Mouse (Mus musculus): Measurements from ENCODE around the gene Card6.
A peak's percentile ranks its signal among the peaks of the same experiment; 100 is the strongest.

Card6 gene

DNA sequence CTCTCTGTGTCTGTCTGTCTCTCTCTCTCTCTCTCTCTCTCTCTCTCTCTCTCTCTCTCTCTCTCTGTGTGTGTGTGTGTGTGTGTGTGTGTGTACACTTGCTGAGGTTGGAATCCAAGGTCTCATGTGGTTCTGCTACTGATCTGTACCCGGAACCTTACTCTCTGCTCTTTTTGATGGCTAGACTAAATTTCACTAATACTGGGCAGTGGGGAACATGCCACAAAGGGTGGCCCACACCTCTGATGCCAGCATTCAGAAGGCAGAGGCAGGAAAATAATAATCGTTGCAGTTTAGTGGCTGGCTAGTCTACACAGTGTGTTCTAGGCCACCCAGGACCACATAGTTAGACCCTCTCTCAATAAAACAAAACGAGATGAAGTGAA lies 309 bp upstream of the Card6 start:
- Histone ChIP-seq H3K4me1 (replicated peaks; ENCODE audit: low read depth, low read length) (peaks cover 12% of the 10 kb centered on the region; the same call in 1 of the 2 replicates), H3K9me3 (ENCODE audit: low read length) (no peaks in the 10 kb centered on the region), H3K4me3 (replicated peaks; ENCODE audit: low read length) (no peak overlapping the region), H3K27me3 (ENCODE audit: insufficient read depth, low read length) (no peaks in the 10 kb centered on the region), H3K36me3 (ENCODE audit: insufficient read depth, low read length) (no peaks in the 10 kb centered on the region)
- no peak for TF ChIP-seq NANOG (IDR thresholded peaks at IDR 0.05; ENCODE audit: borderline replicate concordance, low read length)
- no peak for TF ChIP-seq CTCF (conservative IDR thresholded peaks at IDR 0.05; ENCODE audit: low read length)
- no peak for TF ChIP-seq POU5F1 (IDR thresholded peaks at IDR 0.05; ENCODE audit: borderline replicate concordance, low read length)

DNA sequence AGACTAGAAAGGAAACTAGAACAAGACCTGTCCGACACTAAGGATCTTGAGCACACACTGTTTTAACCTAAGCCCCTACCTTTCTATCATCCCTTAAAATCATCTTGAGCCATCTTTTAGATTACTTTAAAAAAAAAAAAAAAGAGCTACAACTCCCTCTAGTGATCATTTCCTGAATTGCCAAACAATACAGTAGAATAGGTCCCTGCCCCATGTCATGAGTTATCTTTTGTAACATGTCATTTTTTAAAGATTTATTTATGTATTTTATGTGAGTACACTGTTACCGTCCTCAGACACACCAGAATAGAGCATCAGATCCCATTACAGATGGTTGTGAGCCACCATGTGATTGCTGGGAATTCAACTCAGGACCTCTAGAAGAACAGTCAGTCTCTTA lies 2.0 kb downstream of the Card6 start:
- H3K36me3 ChIP-seq (ENCODE audit: insufficient read depth, low read length): no peaks in the 10 kb centered on the region
- H3K9me3 ChIP-seq (ENCODE audit: low read length): no peaks in the 10 kb centered on the region
- TF ChIP-seq CTCF (conservative IDR thresholded peaks at IDR 0.05; ENCODE audit: low read length) (peak; percentile 59), NANOG (IDR thresholded peaks at IDR 0.05; ENCODE audit: borderline replicate concordance, low read length) (no peak), POU5F1 (IDR thresholded peaks at IDR 0.05; ENCODE audit: borderline replicate concordance, low read length) (no peak)
- no peaks in the 10 kb centered on the region for H3K27me3 ChIP-seq (ENCODE audit: insufficient read depth, low read length)
- no peak overlapping the region for H3K4me3 ChIP-seq (replicated peaks; ENCODE audit: low read length)
- H3K4me1 ChIP-seq (replicated peaks; ENCODE audit: low read depth, low read length): peaks cover 9% of the 10 kb centered on the region; the same call in 1 of the 2 replicates

DNA sequence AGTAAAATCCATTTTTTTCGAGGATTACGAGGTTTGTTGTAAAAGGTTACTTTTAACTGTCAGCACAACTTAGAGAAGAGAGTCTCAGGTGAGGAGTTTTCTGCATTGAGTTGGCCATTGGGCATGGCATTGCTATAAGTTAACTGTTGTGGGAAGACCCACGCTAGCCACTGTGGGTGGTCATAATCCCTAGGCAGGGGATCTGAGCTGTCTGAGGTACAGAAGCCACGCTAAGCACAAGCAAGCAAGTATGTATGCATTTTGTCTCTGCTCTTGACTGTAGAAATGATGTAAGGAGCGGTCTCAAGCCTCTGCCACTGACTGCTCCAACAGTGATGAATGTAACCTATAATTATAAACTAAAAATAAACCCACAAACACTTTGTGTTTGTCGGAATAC lies 2.4 kb downstream of the Card6 start:
- H3K9me3 ChIP-seq (ENCODE audit: low read length): no peaks in the 10 kb centered on the region
- TF ChIP-seq POU5F1 (IDR thresholded peaks at IDR 0.05; ENCODE audit: borderline replicate concordance, low read length): no peak
- TF ChIP-seq NANOG (IDR thresholded peaks at IDR 0.05; ENCODE audit: borderline replicate concordance, low read length): no peak
- no peak for TF ChIP-seq CTCF (conservative IDR thresholded peaks at IDR 0.05; ENCODE audit: low read length)
- peaks cover 9% of the 10 kb centered on the region; the same call in 1 of the 2 replicates for H3K4me1 ChIP-seq (replicated peaks; ENCODE audit: low read depth, low read length)
- H3K36me3 ChIP-seq (ENCODE audit: insufficient read depth, low read length): no peaks in the 10 kb centered on the region
- no peaks in the 10 kb centered on the region for H3K27me3 ChIP-seq (ENCODE audit: insufficient read depth, low read length)
- no peak overlapping the region for H3K4me3 ChIP-seq (replicated peaks; ENCODE audit: low read length)

DNA sequence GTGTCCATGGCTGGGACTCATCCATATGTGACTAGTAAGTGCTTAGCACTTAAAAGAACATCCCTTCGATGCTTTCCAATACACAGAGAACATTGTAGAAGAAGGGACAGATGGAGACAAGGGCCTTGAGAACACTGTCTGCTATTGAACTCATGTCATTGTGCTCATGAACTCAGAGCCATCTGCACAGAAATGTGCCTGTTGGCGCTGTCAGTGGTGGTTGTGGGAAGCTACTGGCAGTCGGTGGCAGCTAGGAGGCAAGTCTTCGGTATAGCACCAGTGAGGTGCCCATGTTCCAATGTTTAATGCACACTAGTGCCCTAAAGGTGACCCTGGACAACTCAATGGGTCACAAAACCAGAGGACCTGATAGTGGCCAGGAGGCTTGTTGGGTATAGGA lies 6.0 kb downstream of the Card6 start:
- Histone ChIP-seq H3K4me1 (replicated peaks; ENCODE audit: low read depth, low read length) (no peaks in the 10 kb centered on the region), H3K4me3 (replicated peaks; ENCODE audit: low read length) (no peak overlapping the region), H3K27me3 (ENCODE audit: insufficient read depth, low read length) (peaks cover 16% of the 10 kb centered on the region), H3K9me3 (ENCODE audit: low read length) (no peaks in the 10 kb centered on the region), H3K36me3 (ENCODE audit: insufficient read depth, low read length) (no peaks in the 10 kb centered on the region)
- TF ChIP-seq CTCF (conservative IDR thresholded peaks at IDR 0.05; ENCODE audit: low read length) (no peak), NANOG (IDR thresholded peaks at IDR 0.05; ENCODE audit: borderline replicate concordance, low read length) (no peak), POU5F1 (IDR thresholded peaks at IDR 0.05; ENCODE audit: borderline replicate concordance, low read length) (no peak)

DNA sequence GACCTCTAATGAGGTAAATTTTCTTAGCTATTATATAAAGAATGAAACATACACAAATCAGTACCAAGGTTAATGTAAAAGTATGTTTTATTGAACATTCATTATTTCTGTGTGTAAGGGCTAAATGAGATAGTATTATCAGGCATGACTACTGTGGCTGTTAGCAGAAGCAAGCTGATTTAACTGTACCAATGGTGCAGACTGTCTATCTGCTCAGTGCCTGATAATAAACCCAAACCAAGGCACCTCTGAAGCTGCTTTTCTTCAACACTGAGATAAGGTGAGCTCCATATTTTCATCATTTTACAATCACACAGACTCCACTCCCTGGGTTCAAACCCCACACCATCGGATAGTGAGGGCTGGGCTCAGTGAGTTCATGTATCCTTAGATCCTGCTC lies 11.0 kb downstream of the Card6 start:
- TF ChIP-seq NANOG (IDR thresholded peaks at IDR 0.05; ENCODE audit: borderline replicate concordance, low read length) (no peak), CTCF (conservative IDR thresholded peaks at IDR 0.05; ENCODE audit: low read length) (no peak), POU5F1 (IDR thresholded peaks at IDR 0.05; ENCODE audit: borderline replicate concordance, low read length) (no peak)
- H3K27me3 ChIP-seq (ENCODE audit: insufficient read depth, low read length): peaks cover 16% of the 10 kb centered on the region

DNA sequence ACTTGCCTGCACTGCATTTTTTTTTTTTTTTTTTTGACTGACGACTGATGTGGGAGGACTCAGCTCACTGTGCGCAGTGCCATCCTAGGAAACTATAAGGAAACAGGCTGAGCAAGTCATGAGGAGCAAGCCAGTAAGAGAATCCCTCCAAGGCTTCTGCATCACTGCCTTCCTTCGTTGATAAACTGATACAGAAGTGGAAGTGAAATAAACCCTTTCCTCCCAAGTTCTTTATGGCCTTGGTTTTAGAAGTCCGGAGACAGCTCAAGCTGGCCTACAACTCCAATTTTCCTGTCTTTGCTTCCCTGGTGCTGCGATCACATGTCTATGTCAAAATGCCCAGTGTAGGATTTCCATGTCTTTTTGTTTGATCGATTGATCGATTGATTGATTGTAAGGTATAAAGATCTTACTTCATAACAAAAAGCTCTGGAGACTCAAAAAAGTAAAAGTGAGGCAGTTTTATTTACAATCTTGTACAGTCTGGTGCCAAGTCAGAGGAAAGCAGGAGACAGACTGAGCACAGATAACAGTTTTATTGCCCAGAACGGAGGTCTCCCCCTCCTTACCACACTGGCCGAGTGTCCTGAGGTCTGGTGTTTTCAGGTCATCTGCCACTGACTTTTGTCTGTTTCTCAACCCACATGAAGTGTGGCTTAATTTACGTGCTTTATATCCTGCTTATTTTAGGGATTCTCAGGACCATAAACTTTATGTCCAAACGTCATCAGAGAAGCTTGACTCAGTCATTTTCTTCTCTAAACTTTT lies 12.6 kb downstream of the Card6 start:
- Histone ChIP-seq H3K4me1 (replicated peaks; ENCODE audit: low read depth, low read length) (no peaks in the 10 kb centered on the region), H3K9me3 (ENCODE audit: low read length) (peaks cover 15% of the 10 kb centered on the region), H3K36me3 (ENCODE audit: insufficient read depth, low read length) (no peaks in the 10 kb centered on the region), H3K27me3 (ENCODE audit: insufficient read depth, low read length) (peaks cover 16% of the 10 kb centered on the region), H3K4me3 (replicated peaks; ENCODE audit: low read length) (no peak overlapping the region)
- no peak for TF ChIP-seq POU5F1 (IDR thresholded peaks at IDR 0.05; ENCODE audit: borderline replicate concordance, low read length)
- no peak for TF ChIP-seq NANOG (IDR thresholded peaks at IDR 0.05; ENCODE audit: borderline replicate concordance, low read length)
- TF ChIP-seq CTCF (conservative IDR thresholded peaks at IDR 0.05; ENCODE audit: low read length): no peak

More for the DNA sequence above, 11.0 kb downstream of the Card6 start:
- Histone ChIP-seq H3K4me1 (replicated peaks; ENCODE audit: low read depth, low read length) (no peaks in the 10 kb centered on the region), H3K4me3 (replicated peaks; ENCODE audit: low read length) (no peak overlapping the region), H3K36me3 (ENCODE audit: insufficient read depth, low read length) (no peaks in the 10 kb centered on the region), H3K9me3 (ENCODE audit: low read length) (peaks cover under 1% of the 10 kb centered on the region; the same call in 1 of the 2 replicates)

DNA sequence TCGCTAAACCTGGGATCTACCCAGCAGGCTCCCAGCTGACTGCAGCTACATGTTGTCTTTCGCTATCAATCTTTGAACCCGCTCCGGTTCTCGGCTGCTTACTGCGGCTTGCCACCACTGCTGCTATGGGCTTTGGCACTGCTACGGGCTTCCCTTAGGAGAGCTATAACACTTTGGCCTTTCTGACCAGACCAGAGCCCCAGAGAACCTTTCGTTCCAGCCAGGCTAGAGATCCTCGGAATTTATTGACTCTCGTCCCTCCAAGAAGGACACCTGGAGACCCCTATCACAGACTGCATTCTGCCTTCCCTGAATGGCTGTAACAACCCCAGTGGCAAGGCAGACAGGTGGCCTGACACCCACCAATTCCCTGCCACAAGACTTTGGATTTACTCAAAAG lies 18.2 kb downstream of the Card6 start:
- H3K27me3 ChIP-seq (ENCODE audit: insufficient read depth, low read length): no peaks in the 10 kb centered on the region
- no peak overlapping the region for H3K4me3 ChIP-seq (replicated peaks; ENCODE audit: low read length)
- no peak for TF ChIP-seq POU5F1 (IDR thresholded peaks at IDR 0.05; ENCODE audit: borderline replicate concordance, low read length)
- no peak for TF ChIP-seq NANOG (IDR thresholded peaks at IDR 0.05; ENCODE audit: borderline replicate concordance, low read length)
- no peak for TF ChIP-seq CTCF (conservative IDR thresholded peaks at IDR 0.05; ENCODE audit: low read length)
- H3K36me3 ChIP-seq (ENCODE audit: insufficient read depth, low read length): no peaks in the 10 kb centered on the region
- H3K9me3 ChIP-seq (ENCODE audit: low read length): peaks cover 19% of the 10 kb centered on the region
- 0 out of 2 replicates have a peak, but pooled peaks cover 4% of the 10 kb centered on the region for H3K4me1 ChIP-seq (replicated peaks; ENCODE audit: low read depth, low read length)

DNA sequence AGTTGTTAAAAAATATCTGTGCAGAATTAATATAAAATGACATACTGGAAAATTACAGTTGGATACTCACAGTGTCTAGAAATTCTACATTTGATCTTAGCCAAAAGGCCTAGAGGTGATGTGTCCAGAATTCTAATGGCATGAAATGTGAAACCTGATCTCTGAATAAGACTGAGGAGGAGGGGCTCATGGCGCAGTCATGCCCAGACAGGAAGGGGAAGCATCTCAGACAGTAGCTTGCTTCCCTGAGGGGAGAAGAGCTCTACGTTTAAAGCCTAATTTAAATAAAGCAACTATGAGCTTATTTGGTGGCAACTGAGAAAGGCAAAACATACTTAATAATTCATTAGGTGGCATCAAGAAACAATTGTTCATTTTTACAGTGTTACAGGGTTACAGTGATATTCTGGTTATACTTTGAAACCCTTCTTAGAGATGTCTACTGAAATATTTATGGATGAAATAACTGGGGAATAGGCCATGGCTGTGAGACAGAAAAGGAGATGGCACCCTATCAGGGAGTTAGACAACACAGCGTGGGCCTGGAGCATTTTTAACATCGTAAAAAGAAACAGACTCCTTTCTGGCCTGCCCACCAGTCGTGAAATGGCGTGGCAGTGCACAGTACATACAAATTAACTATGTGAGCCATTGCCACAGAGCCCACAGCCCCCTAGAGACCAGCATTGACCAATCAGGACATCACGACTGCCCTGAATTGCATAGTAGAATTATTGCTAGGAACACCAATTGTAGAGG lies 19.3 kb downstream of the Card6 start:
- Histone ChIP-seq H3K4me1 (replicated peaks; ENCODE audit: low read depth, low read length) (0 out of 2 replicates have a peak, but pooled peaks cover 4% of the 10 kb centered on the region), H3K9me3 (ENCODE audit: low read length) (peaks cover 19% of the 10 kb centered on the region), H3K27me3 (ENCODE audit: insufficient read depth, low read length) (no peaks in the 10 kb centered on the region), H3K36me3 (ENCODE audit: insufficient read depth, low read length) (no peaks in the 10 kb centered on the region), H3K4me3 (replicated peaks; ENCODE audit: low read length) (no peak overlapping the region)
- TF ChIP-seq NANOG (IDR thresholded peaks at IDR 0.05; ENCODE audit: borderline replicate concordance, low read length) (no peak), CTCF (conservative IDR thresholded peaks at IDR 0.05; ENCODE audit: low read length) (no peak), POU5F1 (IDR thresholded peaks at IDR 0.05; ENCODE audit: borderline replicate concordance, low read length) (no peak)
